Mouse (Mus musculus) urinary bladder, adult 2 months (tissue): ENCODE measurements around the gene Tanc2. TPM values are rescaled to one million over a fixed set of nuclear protein-coding genes. Genes with fewer than 3 reads are reported as not detected.

Source experiments
- DNase-seq: peaks from one replicate; pipeline ENCODE4 v3.0.0; 2022; ENCODE audit warnings: low spot score
- polyA plus RNA-seq: library from polyadenylated mRNA; depleted of rRNA; stranded (reverse); fragments of >200 nt; gene quantifications from 2 replicates; pipeline ENCODE4 v1.2.3, GENCODE M21; 2012

Tanc2 gene
- polyA plus RNA-seq, 1 experiment: 4.6 TPM

- DNase-seq: no peak
These were observed 245.4 kb downstream of the Tanc2 start for GRCm38 (mm10) chr11:105835209-105835608.

DNA sequence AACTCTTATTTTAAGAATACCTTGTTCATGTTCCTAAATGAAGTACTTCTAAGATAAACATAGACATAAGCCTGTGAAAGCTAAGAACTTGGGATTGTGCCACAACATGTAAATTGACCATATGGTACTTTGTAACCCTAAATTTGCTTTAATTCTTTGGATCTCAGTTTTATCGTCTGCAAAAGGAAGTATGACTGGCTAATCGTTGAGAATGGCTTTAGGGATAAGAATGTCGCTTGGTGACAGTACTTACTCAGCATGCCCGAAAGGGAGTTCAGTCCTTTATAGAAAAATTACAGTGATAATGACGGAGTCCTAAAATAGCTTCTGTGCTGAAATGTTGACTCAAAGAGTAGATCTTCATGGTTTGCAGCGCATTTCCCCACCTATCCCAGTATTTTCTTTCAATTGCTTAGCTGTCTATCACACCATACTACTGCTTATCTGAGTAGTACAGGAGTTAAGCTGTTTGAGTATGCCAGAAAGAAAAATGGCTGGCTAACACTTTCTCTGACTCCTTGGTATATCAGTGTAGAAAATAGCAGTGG is 246.6 kb downstream of the Tanc2 start:
- DNase-seq: no peak

DNA sequence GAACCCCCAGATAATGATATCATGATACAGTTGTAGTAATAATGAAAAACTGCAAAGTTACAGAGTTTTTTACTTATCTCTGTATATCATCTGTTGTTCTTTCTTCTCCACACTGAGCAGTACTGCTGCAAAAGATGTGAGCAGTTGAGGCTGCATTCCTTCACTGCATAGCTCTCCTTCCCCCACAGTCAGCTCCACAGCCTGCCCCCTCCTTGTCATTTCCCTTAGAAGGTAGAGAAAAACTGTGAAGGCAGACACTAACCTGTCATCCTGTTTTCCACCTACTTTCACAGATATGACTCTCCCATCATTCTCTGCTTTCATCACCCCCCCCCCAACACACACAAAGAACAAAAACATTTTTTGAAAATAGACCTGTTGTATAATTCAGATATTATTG is 248.2 kb downstream of the Tanc2 start:
- no peak for DNase-seq

- no peak for DNase-seq
These were observed 256.1 kb downstream of the Tanc2 start for GRCm38 (mm10) chr11:105845901-105846300.

DNA sequence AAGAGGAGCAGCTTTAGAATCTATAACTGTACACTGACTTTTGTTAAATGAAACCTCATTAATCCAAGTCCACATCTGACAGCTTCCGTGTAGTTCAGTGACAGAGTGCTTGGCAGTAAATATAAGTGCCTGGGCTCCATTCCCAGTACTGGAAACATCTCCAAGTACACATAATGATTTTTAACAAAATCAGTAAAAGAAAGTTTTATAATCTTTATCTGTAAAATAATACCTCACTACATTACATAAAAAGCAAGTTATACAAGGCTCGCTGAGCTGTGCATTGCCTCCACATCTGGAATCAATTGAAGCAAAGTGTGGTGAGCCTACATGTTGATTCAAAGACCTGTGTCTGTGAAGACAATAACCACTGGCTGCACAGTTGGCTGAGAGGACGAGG is 265.7 kb downstream of the Tanc2 start:
- no peak for DNase-seq

GRCm38 (mm10) chr11:105858063-105858462 is 268.3 kb downstream of the Tanc2 start:
- no peak for DNase-seq

- no peak for DNase-seq
These were observed 295.8 kb downstream of the Tanc2 start for GRCm38 (mm10) chr11:105885558-105885957.

GRCm38 (mm10) chr11:105887281-105887680 is 297.5 kb downstream of the Tanc2 start:
- DNase-seq: no peak

DNA sequence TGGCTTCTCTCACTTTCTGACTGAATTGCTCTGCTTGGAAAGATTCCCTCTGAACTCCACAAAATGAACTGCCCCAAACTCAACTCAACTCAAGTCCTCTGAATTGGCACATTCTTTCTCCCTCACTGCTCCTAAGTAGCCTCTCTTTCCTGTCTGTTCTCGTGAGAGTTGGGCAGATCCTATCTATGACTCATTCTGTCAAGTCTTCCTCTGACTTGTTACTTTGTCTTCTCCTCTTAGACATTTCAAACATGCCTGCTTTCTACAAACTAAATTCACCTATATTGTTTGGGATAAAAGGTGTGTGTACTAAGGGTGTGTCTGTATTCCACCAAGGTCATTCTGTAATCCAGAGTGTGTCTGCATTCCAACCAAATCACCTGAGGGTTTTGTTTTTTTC is 309.4 kb downstream of the Tanc2 start:
- no peak for DNase-seq

- no peak for DNase-seq
These were observed 311.7 kb downstream of the Tanc2 start for GRCm38 (mm10) chr11:105901501-105901900.

DNA sequence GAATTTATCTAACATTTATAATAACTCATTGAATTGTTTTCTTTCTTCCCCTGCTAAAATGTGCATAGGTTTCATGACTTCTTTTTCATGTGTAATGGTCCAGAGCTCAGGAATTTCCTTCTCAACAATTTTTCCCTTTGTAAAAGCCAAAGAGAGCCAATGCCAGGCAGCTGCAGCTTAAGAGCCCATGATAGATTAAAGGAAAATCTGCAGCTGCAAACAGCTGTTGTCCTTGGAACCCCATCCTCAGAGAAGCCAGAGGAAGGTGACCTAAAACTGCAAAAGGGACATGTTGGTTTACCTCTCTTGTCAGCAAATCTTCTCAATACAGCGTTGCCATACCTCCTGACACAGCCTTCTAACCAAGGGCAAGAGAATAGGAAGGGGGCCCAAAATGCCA is 313.2 kb downstream of the Tanc2 start:
- no peak for DNase-seq

- no peak for DNase-seq
These were observed 315.9 kb downstream of the Tanc2 start for GRCm38 (mm10) chr11:105905529-105906213.

DNA sequence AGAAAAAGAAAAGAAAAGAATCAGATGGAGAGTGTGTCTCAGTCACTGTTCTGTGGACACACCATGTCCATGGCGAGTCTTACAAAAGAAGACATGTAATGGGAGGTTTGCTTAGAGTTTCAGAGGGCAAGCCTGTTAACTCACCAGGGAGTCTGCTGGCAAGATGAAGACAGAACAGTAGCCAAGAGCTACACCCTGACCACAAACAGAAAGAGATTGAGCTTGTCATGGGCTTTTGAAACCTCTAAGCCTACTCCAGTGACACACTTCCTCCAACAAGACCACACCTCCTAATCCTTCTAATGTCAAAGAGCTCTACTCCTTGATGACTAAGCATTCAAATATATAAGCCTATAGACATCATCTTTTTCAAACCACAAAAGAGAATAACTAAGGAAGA is 317.6 kb downstream of the Tanc2 start:
- no peak for DNase-seq

DNA sequence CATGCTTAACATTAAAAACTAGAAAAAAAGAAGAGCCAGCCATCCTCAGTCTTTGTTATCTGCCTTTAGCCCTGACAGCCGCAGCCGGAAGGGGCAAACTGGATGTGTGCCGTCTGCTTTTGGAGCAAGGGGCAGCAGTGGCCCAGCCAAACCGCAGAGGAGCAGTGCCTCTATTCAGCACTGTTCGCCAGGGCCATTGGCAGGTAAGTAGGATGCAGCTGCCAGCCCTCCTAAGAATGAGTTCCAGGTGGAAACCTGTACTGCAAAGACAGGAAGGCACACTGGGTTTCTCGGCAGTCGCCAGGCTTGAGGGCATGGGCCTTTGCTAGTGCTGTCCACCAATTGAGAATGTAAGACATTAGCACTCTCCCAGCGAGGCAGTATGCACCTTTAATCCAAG is 319.1 kb downstream of the Tanc2 start:
- DNase-seq: no peak

- no peak for DNase-seq
These were observed 319.8 kb downstream of the Tanc2 start for GRCm38 (mm10) chr11:105909617-105910016.

DNA sequence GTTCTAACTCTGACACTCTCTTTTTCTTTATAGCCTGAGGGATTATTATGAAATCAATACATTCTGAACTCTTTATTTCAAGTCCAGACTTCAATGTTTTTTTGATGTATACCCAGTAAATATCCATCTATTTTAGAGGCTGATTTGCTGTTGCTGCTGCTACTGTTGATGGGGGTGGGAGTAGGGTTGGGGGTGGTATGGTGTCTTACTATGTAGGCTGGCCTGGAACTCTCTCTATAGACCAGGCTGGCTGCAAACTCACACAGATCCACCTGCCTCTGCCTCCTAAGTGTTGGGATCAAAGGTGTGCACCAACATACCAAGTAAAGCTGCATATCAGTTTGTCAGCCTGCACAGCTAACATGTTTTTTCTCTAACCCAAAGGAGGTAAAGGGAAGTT is 321.4 kb downstream of the Tanc2 start:
- DNase-seq: no peak

DNA sequence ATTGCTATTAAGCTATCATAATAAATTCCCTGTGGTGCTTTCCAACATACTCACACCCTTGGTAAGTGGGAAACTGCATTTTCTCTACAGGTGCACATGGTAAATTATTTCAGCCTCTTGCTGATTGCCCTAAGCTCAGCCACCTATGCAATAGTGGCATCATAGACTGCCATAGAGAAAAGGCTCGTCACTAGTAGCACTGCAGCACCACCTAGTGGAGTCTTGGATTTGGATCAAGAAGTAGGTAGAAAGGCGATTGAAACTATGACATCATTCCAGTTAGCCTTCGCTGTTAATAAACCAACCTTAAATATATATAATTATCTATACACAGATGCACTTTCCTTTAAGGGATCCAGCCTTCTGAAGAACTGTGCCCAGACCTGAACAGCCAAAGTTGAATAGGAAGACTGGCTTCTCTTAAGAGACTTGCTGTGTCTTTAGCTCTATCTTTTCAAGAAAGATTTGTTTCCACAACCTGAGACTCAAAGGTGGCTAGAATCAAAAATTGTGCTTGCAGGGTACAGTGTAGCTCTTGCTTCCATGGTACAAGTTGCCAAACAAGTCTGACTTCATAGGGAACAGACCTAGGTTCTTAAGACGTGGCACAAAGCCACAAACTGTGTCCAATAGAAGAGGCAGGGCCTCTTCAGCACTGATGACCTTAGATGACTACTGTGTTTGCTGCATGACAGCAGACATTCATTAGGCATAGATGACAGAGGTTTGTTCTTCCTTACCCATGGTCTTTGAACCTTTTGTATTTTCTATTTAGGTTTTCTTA is 322.0 kb downstream of the Tanc2 start:
- DNase-seq: no peak

GRCm38 (mm10) chr11:105913580-105913979 is 323.8 kb downstream of the Tanc2 start:
- DNase-seq: no peak

- no peak for DNase-seq
These were observed 330.5 kb downstream of the Tanc2 start for GRCm38 (mm10) chr11:105920098-105920785.

GRCm38 (mm10) chr11:105920836-105921235 is 331.1 kb downstream of the Tanc2 start:
- DNase-seq: no peak

DNA sequence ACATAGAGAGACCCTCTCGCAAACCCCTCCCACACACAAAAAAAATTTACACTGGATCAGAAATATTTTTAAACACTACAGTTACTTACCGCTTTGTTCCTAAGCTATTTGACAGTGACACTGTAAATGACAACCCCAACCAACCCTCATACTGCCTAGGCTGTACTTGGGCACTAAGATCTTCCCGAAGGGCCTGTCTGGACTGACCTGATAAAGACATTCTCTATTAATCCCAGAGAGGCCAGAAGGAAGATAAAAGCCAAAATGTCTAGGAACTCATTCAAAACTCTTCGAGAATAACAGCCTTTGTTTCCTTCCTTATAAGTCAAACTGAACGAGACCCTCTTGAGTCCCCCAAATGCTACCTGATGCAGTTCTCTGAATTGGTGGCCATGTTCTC is 331.5 kb downstream of the Tanc2 start:
- no peak for DNase-seq
